Mouse (Mus musculus): Measurements from ENCODE around the gene Smc5. TPM values are rescaled to one million over a fixed set of nuclear protein-coding genes. Genes with fewer than 3 reads are reported as not detected.

Gene Smc5
- total RNA-seq, 2 experiments from 2014 or later = 13.1 to 13.6 TPM

GRCm38 (mm10) chr19:23189744-23190143 lies 84.0 kb downstream of the Smc5 start:
- no peak for DNase-seq

GRCm38 (mm10) chr19:23188986-23189385 lies 84.7 kb downstream of the Smc5 start:
- DNase-seq = no peak

GRCm38 (mm10) chr19:23187732-23188131 lies 86.0 kb downstream of the Smc5 start:
- DNase-seq = no peak

GRCm38 (mm10) chr19:23184068-23184467 lies 89.6 kb downstream of the Smc5 start:
- DNase-seq = no peak

GRCm38 (mm10) chr19:23183493-23183892 lies 90.2 kb downstream of the Smc5 start:
- DNase-seq = no peak

GRCm38 (mm10) chr19:23178533-23178932 lies 95.2 kb downstream of the Smc5 start:
- no peak for DNase-seq

GRCm38 (mm10) chr19:23175511-23175910 lies 98.2 kb downstream of the Smc5 start:
- DNase-seq = no peak

GRCm38 (mm10) chr19:23175090-23175489 lies 98.6 kb downstream of the Smc5 start:
- no peak for DNase-seq

- DNase-seq = no peak
These were observed 102.6 kb downstream of the Smc5 start for GRCm38 (mm10) chr19:23171136-23171535.

GRCm38 (mm10) chr19:23170476-23170875 lies 103.2 kb downstream of the Smc5 start:
- no peak for DNase-seq

- DNase-seq = no peak
These were observed 104.0 kb downstream of the Smc5 start for GRCm38 (mm10) chr19:23169659-23170050.

GRCm38 (mm10) chr19:23168899-23169658 lies 104.6 kb downstream of the Smc5 start:
- no peak for DNase-seq

GRCm38 (mm10) chr19:23166550-23167284 lies 107.0 kb downstream of the Smc5 start:
- no peak for DNase-seq

GRCm38 (mm10) chr19:23164651-23165240 lies 109.0 kb downstream of the Smc5 start:
- no peak for DNase-seq

GRCm38 (mm10) chr19:23163361-23163760 lies 110.3 kb downstream of the Smc5 start:
- no peak for DNase-seq

GRCm38 (mm10) chr19:23162877-23163276 lies 110.8 kb downstream of the Smc5 start:
- DNase-seq = no peak

- DNase-seq = peak; percentile 61
These were observed 111.3 kb downstream of the Smc5 start for GRCm38 (mm10) chr19:23162387-23162809.

- no peak for DNase-seq
These were observed 113.8 kb downstream of the Smc5 start for GRCm38 (mm10) chr19:23159780-23160395.
